Mouse (Mus musculus): Measurements from ENCODE around the gene Tmcc2. TPM values are rescaled to one million over a fixed set of nuclear protein-coding genes. Genes with fewer than 3 reads are reported as not detected.
A peak's percentile ranks its signal among the peaks of the same experiment; 100 is the strongest.

Tmcc2 gene
- polyA plus RNA-seq, 1 experiment from 2014 or later, result 10.5 TPM

DNA sequence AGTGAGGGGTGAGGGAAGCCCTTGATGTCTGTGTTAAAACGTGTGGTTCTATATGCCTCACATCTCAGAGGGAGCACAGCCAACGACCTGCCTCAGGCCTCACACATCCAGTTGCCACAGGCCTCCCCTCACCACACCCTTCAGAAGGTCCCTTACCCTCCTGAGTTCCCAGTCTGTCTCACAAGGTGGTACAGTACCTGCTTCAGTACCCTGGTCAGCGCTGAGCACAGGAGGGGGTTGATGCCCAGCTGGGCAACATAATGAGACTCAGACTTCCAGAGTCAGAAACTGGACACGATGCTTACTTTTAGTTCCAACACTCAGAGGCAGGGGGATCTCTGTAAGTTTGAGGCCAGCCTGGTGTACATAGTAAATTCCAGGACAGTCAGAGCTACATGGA, 84.3 kb downstream of the Tmcc2 start:
- no peaks in the 10 kb centered on the region for H3K36me3 ChIP-seq
- no peak overlapping the region for H3K4me2 ChIP-seq
- H3K27me3 ChIP-seq, result peaks cover 21% of the 10 kb centered on the region
- H3K4me3 ChIP-seq, result no peak overlapping the region
- 0 out of 2 replicates have a peak, but pooled peaks have one; percentile 32 for ATAC-seq (ENCODE audit: insufficient number of reproducible peaks, insufficient read depth, low FRiP score, low TSS enrichment, low read depth)
- no peak overlapping the region for H3K27ac ChIP-seq
- H3K9ac ChIP-seq, result no peak overlapping the region
- no peaks in the 10 kb centered on the region for H3K4me1 ChIP-seq
- WGBS, result 15% methylated on average over 4 of the region's 4 CpGs
- H3K9me3 ChIP-seq, result no peaks in the 10 kb centered on the region

Other genes with a start within 250 kb of the Tmcc2 start
- gene Lemd1, start 199.8 kb downstream of the Tmcc2 start, polyA plus RNA-seq (2015; fragmentation: Nextera tagmentation; extraction: Ambion mirVana), result 1.2 and 1.8 TPM in 2 replicates
- 0.34 and 0.37 TPM in 2 replicates for gene AC124108.1, start 199.8 kb downstream of the Tmcc2 start, polyA plus RNA-seq (2015; fragmentation: Nextera tagmentation; extraction: Ambion mirVana)
- gene Gm10188, start 161.5 kb downstream of the Tmcc2 start, polyA plus RNA-seq (2015; fragmentation: Nextera tagmentation; extraction: Ambion mirVana), result not detected in 2 replicates
- 0.23 and 0.25 TPM in 2 replicates for gene Klhdc8a, start 92.7 kb downstream of the Tmcc2 start, polyA plus RNA-seq (2015; fragmentation: Nextera tagmentation; extraction: Ambion mirVana)
- 2.2 and 4.4 TPM in 2 replicates for gene Nuak2, start 75.2 kb downstream of the Tmcc2 start, polyA plus RNA-seq (2015; fragmentation: Nextera tagmentation; extraction: Ambion mirVana)
- gene Dstyk, start 26.3 kb upstream of the Tmcc2 start, polyA plus RNA-seq (2015; fragmentation: Nextera tagmentation; extraction: Ambion mirVana), result 16.1 and 17.7 TPM in 2 replicates
- gene Rbbp5, start 86.1 kb upstream of the Tmcc2 start, polyA plus RNA-seq (2015; fragmentation: Nextera tagmentation; extraction: Ambion mirVana), result 47.2 and 49.6 TPM in 2 replicates
- 1.8 and 2.4 TPM in 2 replicates for gene Tmem81, start 114.9 kb upstream of the Tmcc2 start, polyA plus RNA-seq (2015; fragmentation: Nextera tagmentation; extraction: Ambion mirVana)
- gene Cntn2, start 152.0 kb upstream of the Tmcc2 start, polyA plus RNA-seq (2015; fragmentation: Nextera tagmentation; extraction: Ambion mirVana), result 2.9 and 4.4 TPM in 2 replicates

Data from embryonic facial prominence, embryonic 13.5 days (tissue).